Mouse (Mus musculus): Measurements from ENCODE around the gene Wnt3a. TPM values are rescaled to one million over a fixed set of nuclear protein-coding genes. Genes with fewer than 3 reads are reported as not detected.
"Not testable (repeated sequence)": the region's sequence is repeated elsewhere in the genome, so short reads cannot be mapped to it uniquely, and the experiment has no call there.

Wnt3a gene
- polyA plus RNA-seq, 1 experiment from 2014 or later: not detected

- Histone ChIP-seq H3K4me1 (peaks cover 9% of the 10 kb centered on the region), H3K27me3 (replicated peaks) (peaks cover 98% of the 10 kb centered on the region), H3K4me3 (peak within 1 kb of the TSS; percentile 50), H3K36me3 (no peaks in the 10 kb centered on the region), H3K9me3 (replicated peaks) (no peaks in the 10 kb centered on the region), H3K27ac (no peak within 1 kb of the TSS), H3K4me2 (peak within 1 kb of the TSS; percentile 67), H3K9ac (no peak within 1 kb of the TSS)
- WGBS (ENCODE audit: insufficient replicate concordance): under 1% methylated on average over 124 of the region's 128 CpGs
- ATAC-seq: peak; percentile 48
These were observed 16.2 kb upstream of the Wnt3a start, which contains the start of gene Wnt9a for GRCm38 (mm10) chr11:59306461-59307421. Wnt9a (plus strand) TSS chr11:59306928.

- no peak overlapping the region for H3K4me3 ChIP-seq
- no peak overlapping the region for H3K9ac ChIP-seq
- H3K36me3 ChIP-seq: no peaks in the 10 kb centered on the region
- no peaks in the 10 kb centered on the region for H3K9me3 ChIP-seq (replicated peaks)
- H3K27me3 ChIP-seq (replicated peaks): peaks cover 98% of the 10 kb centered on the region
- peaks cover 9% of the 10 kb centered on the region for H3K4me1 ChIP-seq
- no peak overlapping the region for H3K27ac ChIP-seq
- no peak for ATAC-seq
- 10% methylated on average over 10 of the region's 10 CpGs for WGBS (ENCODE audit: insufficient replicate concordance)
- no peak overlapping the region for H3K4me2 ChIP-seq
These were observed 15.3 kb upstream of the Wnt3a start for GRCm38 (mm10) chr11:59305821-59306215.

- Histone ChIP-seq H3K27me3 (replicated peaks) (peaks cover 98% of the 10 kb centered on the region), H3K36me3 (no peaks in the 10 kb centered on the region), H3K4me3 (no peak overlapping the region), H3K9me3 (replicated peaks) (no peaks in the 10 kb centered on the region), H3K4me2 (no peak overlapping the region), H3K4me1 (peaks cover 9% of the 10 kb centered on the region), H3K9ac (no peak overlapping the region), H3K27ac (no peak overlapping the region)
- no peak for ATAC-seq
- 39% methylated on average over 22 of the region's 22 CpGs for WGBS (ENCODE audit: insufficient replicate concordance)
These were observed 14.7 kb upstream of the Wnt3a start for GRCm38 (mm10) chr11:59305008-59305820.

DNA sequence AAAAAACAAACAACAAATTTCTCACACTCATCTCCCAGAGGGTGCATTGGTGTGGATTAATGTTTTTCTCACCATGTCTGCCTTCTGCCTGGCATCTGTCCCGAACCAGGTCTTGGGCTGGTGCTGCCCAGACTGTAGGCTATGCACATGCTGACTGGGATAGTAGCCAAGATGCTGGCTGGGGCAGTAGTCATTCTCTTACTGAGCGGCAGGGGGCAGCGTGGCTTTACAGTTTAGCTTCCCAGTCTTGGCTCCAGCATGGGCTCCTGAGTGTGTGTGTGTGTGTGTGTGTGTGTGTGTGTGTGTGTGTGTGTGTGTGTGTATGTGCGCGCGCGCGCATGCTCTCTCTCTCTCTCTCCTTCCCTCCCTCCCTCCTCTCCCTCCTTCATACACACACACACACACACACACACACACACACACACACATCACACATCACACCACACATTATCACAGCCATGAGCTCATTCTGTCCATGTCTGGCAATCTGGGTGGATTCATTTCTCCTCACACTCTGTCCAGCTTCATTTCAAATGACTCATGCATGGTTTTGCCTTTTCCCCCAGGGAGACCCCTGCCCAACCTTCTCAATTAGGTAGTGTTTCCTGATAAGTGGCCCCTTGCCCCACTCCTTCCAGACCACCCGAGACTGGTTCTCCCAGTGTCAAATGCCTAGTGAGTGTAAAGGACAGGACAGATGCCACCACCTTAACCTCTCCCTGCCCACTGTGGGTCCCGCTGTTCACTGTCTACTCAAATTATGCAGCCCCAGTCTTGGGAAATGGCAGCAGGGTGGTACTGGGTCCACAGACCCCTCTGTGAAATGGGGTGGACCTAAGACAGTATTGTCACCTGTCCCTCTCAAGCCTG lies 12.4 kb upstream of the Wnt3a start:
- no peak for ATAC-seq
- no peaks in the 10 kb centered on the region for H3K36me3 ChIP-seq
- no peaks in the 10 kb centered on the region for H3K9me3 ChIP-seq (replicated peaks)
- H3K4me3 ChIP-seq: no peak overlapping the region
- H3K27ac ChIP-seq: no peak overlapping the region
- H3K4me1 ChIP-seq: peaks cover 5% of the 10 kb centered on the region
- no peak overlapping the region for H3K4me2 ChIP-seq
- no peak overlapping the region for H3K9ac ChIP-seq
- WGBS (ENCODE audit: insufficient replicate concordance): 28% methylated on average over 5 of the region's 10 CpGs
- peaks cover 98% of the 10 kb centered on the region for H3K27me3 ChIP-seq (replicated peaks)

GRCm38 (mm10) chr11:59301053-59301452 lies 10.5 kb upstream of the Wnt3a start:
- not testable (repeated sequence) for H3K4me2 ChIP-seq; H3K9ac ChIP-seq; H3K4me3 ChIP-seq; H3K36me3 ChIP-seq; H3K27ac ChIP-seq; H3K9me3 ChIP-seq (replicated peaks); ATAC-seq; H3K4me1 ChIP-seq
- H3K27me3 ChIP-seq (replicated peaks): peaks cover 98% of the 10 kb centered on the region
- WGBS (ENCODE audit: insufficient replicate concordance): 53% methylated on average over 2 of the region's 2 CpGs

DNA sequence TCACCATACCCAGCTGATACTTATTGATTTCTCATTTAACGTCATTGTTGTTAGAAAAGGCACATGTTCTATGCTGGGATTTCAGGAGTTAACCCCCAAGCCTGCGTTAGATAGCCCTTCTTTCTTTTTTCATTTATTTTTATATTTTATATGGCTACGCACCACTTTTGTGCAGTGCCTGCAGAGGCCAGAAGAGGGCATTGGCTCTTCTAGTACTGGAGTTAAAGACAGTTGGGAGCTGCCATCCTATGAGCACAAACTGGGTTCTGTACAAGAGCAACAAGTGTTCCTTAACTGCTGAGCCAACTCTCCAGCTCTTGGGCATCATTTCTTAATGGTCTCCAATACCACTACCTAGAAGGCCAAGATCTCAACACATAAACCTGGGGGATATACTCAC lies 9.6 kb upstream of the Wnt3a start:
- no peak overlapping the region for H3K9ac ChIP-seq
- H3K9me3 ChIP-seq (replicated peaks): no peaks in the 10 kb centered on the region
- H3K27ac ChIP-seq: no peak overlapping the region
- no peak overlapping the region for H3K4me2 ChIP-seq
- no peaks in the 10 kb centered on the region for H3K36me3 ChIP-seq
- H3K27me3 ChIP-seq (replicated peaks): peaks cover 98% of the 10 kb centered on the region
- no peak for ATAC-seq
- H3K4me3 ChIP-seq: no peak overlapping the region
- WGBS (ENCODE audit: insufficient replicate concordance): 10% methylated on average over 3 of the region's 3 CpGs
- no peaks in the 10 kb centered on the region for H3K4me1 ChIP-seq

- Histone ChIP-seq H3K36me3 (no peaks in the 10 kb centered on the region), H3K9me3 (replicated peaks) (no peaks in the 10 kb centered on the region), H3K9ac (no peak overlapping the region), H3K4me3 (no peak overlapping the region), H3K27ac (no peak overlapping the region), H3K4me1 (no peaks in the 10 kb centered on the region), H3K27me3 (replicated peaks) (peaks cover 98% of the 10 kb centered on the region), H3K4me2 (no peak overlapping the region)
- 22% methylated on average over 7 of the region's 7 CpGs for WGBS (ENCODE audit: insufficient replicate concordance)
- ATAC-seq: no peak
These were observed 7.4 kb upstream of the Wnt3a start for GRCm38 (mm10) chr11:59297941-59298340.

DNA sequence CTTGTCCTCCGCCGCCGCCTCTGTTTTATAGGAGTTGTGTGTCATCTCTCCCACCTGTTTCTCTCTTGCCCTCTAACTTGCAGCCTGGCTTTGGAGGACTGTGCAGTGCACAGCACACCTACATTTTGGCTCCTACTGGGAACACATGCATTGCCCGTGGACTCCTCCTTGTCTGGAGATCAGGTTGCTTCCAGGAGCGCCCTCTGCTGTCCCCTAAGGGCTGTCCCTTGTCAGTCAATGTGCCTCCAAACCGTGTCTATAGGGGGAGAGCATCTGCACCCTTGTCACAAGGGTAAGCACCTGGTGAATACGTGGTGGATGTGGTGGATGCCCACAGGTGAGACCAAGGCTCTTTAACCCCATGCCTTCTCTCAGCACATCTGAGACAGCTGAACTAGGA lies 3.1 kb upstream of the Wnt3a start:
- peak; percentile 63 for ATAC-seq
- Histone ChIP-seq H3K9me3 (replicated peaks) (no peaks in the 10 kb centered on the region), H3K27ac (no peak overlapping the region), H3K9ac (no peak overlapping the region), H3K27me3 (replicated peaks) (peaks cover 100% of the 10 kb centered on the region), H3K4me2 (no peak overlapping the region), H3K4me3 (no peak overlapping the region), H3K36me3 (no peaks in the 10 kb centered on the region), H3K4me1 (no peaks in the 10 kb centered on the region)
- 18% methylated on average over 7 of the region's 7 CpGs for WGBS (ENCODE audit: insufficient replicate concordance)

- H3K36me3 ChIP-seq: no peaks in the 10 kb centered on the region
- no peak overlapping the region for H3K9ac ChIP-seq
- 3% methylated on average over 25 of the region's 25 CpGs for WGBS (ENCODE audit: insufficient replicate concordance)
- no peaks in the 10 kb centered on the region for H3K4me1 ChIP-seq
- no peaks in the 10 kb centered on the region for H3K9me3 ChIP-seq (replicated peaks)
- ATAC-seq: no peak
- H3K27me3 ChIP-seq (replicated peaks): peaks cover 100% of the 10 kb centered on the region
- no peak overlapping the region for H3K27ac ChIP-seq
- no peak overlapping the region for H3K4me3 ChIP-seq
- no peak overlapping the region for H3K4me2 ChIP-seq
These were observed 846 bp downstream of the Wnt3a start for GRCm38 (mm10) chr11:59289706-59290105.

- no peaks in the 10 kb centered on the region for H3K4me1 ChIP-seq
- peaks cover 100% of the 10 kb centered on the region for H3K27me3 ChIP-seq (replicated peaks)
- no peak overlapping the region for H3K27ac ChIP-seq
- no peaks in the 10 kb centered on the region for H3K9me3 ChIP-seq (replicated peaks)
- no peak overlapping the region for H3K4me2 ChIP-seq
- ATAC-seq: no peak
- WGBS (ENCODE audit: insufficient replicate concordance): 18% methylated on average over 14 of the region's 14 CpGs
- no peaks in the 10 kb centered on the region for H3K36me3 ChIP-seq
- H3K4me3 ChIP-seq: no peak overlapping the region
- H3K9ac ChIP-seq: no peak overlapping the region
These were observed 6.4 kb downstream of the Wnt3a start for GRCm38 (mm10) chr11:59284146-59284545.

GRCm38 (mm10) chr11:59282933-59283332 lies 7.6 kb downstream of the Wnt3a start:
- no peak overlapping the region for H3K4me2 ChIP-seq
- H3K4me3 ChIP-seq: no peak overlapping the region
- H3K9ac ChIP-seq: no peak overlapping the region
- no peaks in the 10 kb centered on the region for H3K4me1 ChIP-seq
- peaks cover 100% of the 10 kb centered on the region for H3K27me3 ChIP-seq (replicated peaks)
- H3K36me3 ChIP-seq: no peaks in the 10 kb centered on the region
- no peak for ATAC-seq
- no peak overlapping the region for H3K27ac ChIP-seq
- 65% methylated on average over 10 of the region's 10 CpGs for WGBS (ENCODE audit: insufficient replicate concordance)
- no peaks in the 10 kb centered on the region for H3K9me3 ChIP-seq (replicated peaks)

Measured in liver, embryonic 12.5 days (tissue).